Mouse (Mus musculus) midbrain, embryonic 13.5 days (tissue): Measurements from ENCODE around the gene Vmn2r29. TPM values are rescaled to one million over a fixed set of nuclear protein-coding genes. Genes with fewer than 3 reads are reported as not detected.

Experiments used
- polyA plus RNA-seq: library from polyadenylated mRNA; unstranded; fragments of >200 nt; fragmentation: Nextera tagmentation; extraction: Ambion mirVana; gene quantifications from 2 replicates; pipeline ENCODE4 v1.2.1, GENCODE M21; 2015

Vmn2r29 gene
- polyA plus RNA-seq, 1 experiment from 2014 or later, result 0.71 TPM

Other genes starting within 250 kb of the Vmn2r29 start
- gene Zfp954, start 125.8 kb downstream of the Vmn2r29 start, polyA plus RNA-seq, result 23.1 TPM in 2 replicates
- 21.6 and 21.7 TPM in 2 replicates for gene Zfp773, start 110.6 kb downstream of the Vmn2r29 start, polyA plus RNA-seq
- gene Zfp418, start 76.0 kb downstream of the Vmn2r29 start, polyA plus RNA-seq, result 3.5 and 3.8 TPM in 2 replicates
- gene Zfp772, start 37.3 kb downstream of the Vmn2r29 start, polyA plus RNA-seq, result 8.9 and 9.0 TPM in 2 replicates
- 4.6 and 6.0 TPM in 2 replicates for gene Gm45844, start 31.0 kb upstream of the Vmn2r29 start, polyA plus RNA-seq
- gene Clcn4, start 53.5 kb upstream of the Vmn2r29 start, polyA plus RNA-seq, result 150 and 157 TPM in 2 replicates
- not detected in 2 replicates for gene Vmn2r30, start 90.3 kb upstream of the Vmn2r29 start, polyA plus RNA-seq
- gene Gm45783, start 127.2 kb upstream of the Vmn2r29 start, polyA plus RNA-seq, result not detected in 2 replicates
- gene Vmn2r31, start 152.4 kb upstream of the Vmn2r29 start, polyA plus RNA-seq, result not detected in 2 replicates
- not detected in 2 replicates for gene Vmn2r32, start 232.7 kb upstream of the Vmn2r29 start, polyA plus RNA-seq